Mouse (Mus musculus) left cerebral cortex, adult 18-20 months (tissue): Measurements from ENCODE around the gene Uba7. TPM values are rescaled to one million over a fixed set of nuclear protein-coding genes. Genes with fewer than 3 reads are reported as not detected.
A peak's percentile ranks its signal among the peaks of the same experiment; 100 is the strongest.

Experiments used
- DNase-seq, 2 experiments: peaks; one replicate each; pipeline ENCODE4 v3.0.0; 2021 to 2022; ENCODE audit warnings: low spot score in 2 of 2, mixed read lengths in 1 of 2
- long read RNA-seq, 2 experiments: library from polyadenylated mRNA; stranded (forward); transcript quantifications; one replicate each; pipeline ENCODE4 v2.0.0; 2021
- total RNA-seq, 2 experiments: library from RNA; stranded (reverse); gene quantifications; 2 replicates each; pipeline ENCODE4 v1.2.3; 2021

Gene Uba7
- 1 to 10 TPM; 4.3 to 5.0 TPM for total RNA-seq
- long read RNA-seq, experiment 1, partial matches to known transcripts, result 2 of 9 reads
- long read RNA-seq, experiment 1, other reads (novel, unspliced or antisense), result 3 of 9 reads
- long read RNA-seq, experiment 2, result 0 reads

- no peak for DNase-seq
Measured at GRCm38 (mm10) chr9:107975399-107976386, at the start of gene Uba7. Uba7 (plus strand) TSS chr9:107975505.

- no peak for DNase-seq
Measured at GRCm38 (mm10) chr9:107926920-107927420, 48.3 kb upstream of the Uba7 start.

GRCm38 (mm10) chr9:107927749-107928148 lies 47.6 kb upstream of the Uba7 start:
- DNase-seq, result no peak

- DNase-seq, result no peak
Measured at GRCm38 (mm10) chr9:107928169-107928568, 47.1 kb upstream of the Uba7 start, which contains the start of gene Actl11. Actl11 (plus strand) TSS chr9:107928469.

GRCm38 (mm10) chr9:107932221-107932620 lies 43.1 kb upstream of the Uba7 start:
- DNase-seq, result no peak

GRCm38 (mm10) chr9:107934146-107934545 lies 41.2 kb upstream of the Uba7 start:
- DNase-seq, result peak; percentile 42 to 48

GRCm38 (mm10) chr9:107935374-107935773 lies 39.9 kb upstream of the Uba7 start, which contains the start of gene Camkv:
Camkv (plus strand) TSS chr9:107935674.
- no peak for DNase-seq

GRCm38 (mm10) chr9:107935790-107936214 lies 39.5 kb upstream of the Uba7 start:
- peak; percentile 54 to 72 for DNase-seq

GRCm38 (mm10) chr9:107936215-107936822 lies 39.0 kb upstream of the Uba7 start:
- peak in 1 of 2 experiments; percentile 66 for DNase-seq

- no peak for DNase-seq
Measured at GRCm38 (mm10) chr9:107936831-107937230, 38.5 kb upstream of the Uba7 start.

GRCm38 (mm10) chr9:107947241-107948194 lies 27.8 kb upstream of the Uba7 start:
- no peak for DNase-seq

GRCm38 (mm10) chr9:107949184-107949921 lies 26.0 kb upstream of the Uba7 start:
- DNase-seq, result no peak

GRCm38 (mm10) chr9:107949922-107950235 lies 25.4 kb upstream of the Uba7 start, which contains the start of gene Traip:
Traip (plus strand) TSS chr9:107950136.
- no peak for DNase-seq

GRCm38 (mm10) chr9:107950460-107951355 lies 24.6 kb upstream of the Uba7 start:
- peak; percentile 92 for DNase-seq

- no peak for DNase-seq
Measured at GRCm38 (mm10) chr9:107955613-107956289, 19.6 kb upstream of the Uba7 start.

GRCm38 (mm10) chr9:107957141-107957540 lies 18.2 kb upstream of the Uba7 start:
- no peak for DNase-seq

- DNase-seq, result no peak
Measured at GRCm38 (mm10) chr9:107959896-107960295, 15.4 kb upstream of the Uba7 start.

- no peak for DNase-seq
Measured at GRCm38 (mm10) chr9:107960928-107961327, 14.4 kb upstream of the Uba7 start.
